Mouse (Mus musculus): ENCODE measurements around the gene Mipol1. TPM values are rescaled to one million over a fixed set of nuclear protein-coding genes. Genes with fewer than 3 reads are reported as not detected.
A peak's percentile ranks its signal among the peaks of the same experiment; 100 is the strongest.

Mipol1 gene
- total RNA-seq, 2 experiments from 2014 or later = 4.8 to 7.3 TPM

DNA sequence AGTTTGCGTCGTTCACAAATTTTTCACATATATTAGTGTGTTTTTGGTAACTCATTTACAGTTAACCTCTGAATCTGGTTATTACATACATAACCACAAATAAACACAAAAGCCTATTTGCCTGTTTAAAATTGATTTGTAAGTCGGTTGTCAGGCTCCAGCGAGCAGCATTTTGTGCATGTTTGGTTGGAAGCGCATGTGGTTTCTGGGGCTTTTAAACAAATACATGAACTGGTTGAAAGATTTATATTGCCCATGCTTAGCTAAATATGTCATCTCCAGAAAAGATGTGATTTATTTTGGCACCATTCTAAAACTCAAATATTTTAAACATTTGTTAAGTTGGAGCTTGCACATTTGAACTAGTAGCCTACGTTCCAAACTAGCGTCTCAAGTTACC is 270.0 kb downstream of the Mipol1 start:
- intact Hi-C loops (cut with DNase I) = no loop called here
- DNase-seq (ENCODE audit: low spot score in 2 of 2) = no peak

DNA sequence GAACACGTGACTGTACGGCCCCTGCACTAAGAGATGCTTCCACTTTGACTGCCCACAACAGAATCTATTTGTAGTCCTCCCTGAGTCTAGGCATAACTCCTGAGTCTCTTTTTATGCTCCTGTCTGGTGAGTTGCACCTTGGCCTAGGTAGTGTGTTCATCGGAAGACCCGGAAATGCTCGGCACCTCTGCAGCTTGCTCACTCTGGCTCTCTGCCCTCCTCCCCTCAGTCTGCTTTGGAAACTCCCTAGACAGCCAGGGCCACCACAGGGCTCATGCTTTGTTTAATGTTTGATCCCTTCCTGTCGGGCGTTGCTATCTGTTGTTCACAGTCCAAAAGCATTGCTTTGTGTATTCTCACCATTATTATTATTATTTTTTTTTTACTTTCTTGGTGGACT is 275.1 kb downstream of the Mipol1 start:
- no peak for DNase-seq (ENCODE audit: low spot score in 2 of 2)
- intact Hi-C loops (cut with DNase I) = no loop called here

DNA sequence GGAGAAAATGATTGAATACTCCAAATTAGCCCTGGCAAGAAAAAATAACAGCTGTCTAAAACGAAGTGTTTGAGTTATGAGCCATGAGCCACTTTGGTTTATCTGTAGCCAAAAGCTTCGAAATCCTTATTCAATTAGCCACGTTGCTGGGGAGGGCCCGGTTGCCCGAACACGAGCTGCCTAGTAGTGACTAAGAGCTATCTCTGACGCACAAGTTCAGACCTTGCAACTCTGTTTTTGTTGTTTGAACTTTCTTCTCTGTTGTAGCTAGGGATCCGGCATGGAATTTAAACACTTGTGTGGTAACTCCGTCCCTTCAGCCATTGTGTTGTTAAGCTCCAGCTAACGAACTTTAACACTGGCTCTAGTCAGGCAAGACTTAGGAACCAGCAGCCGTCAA is 278.7 kb downstream of the Mipol1 start:
- intact Hi-C loops (cut with DNase I) = no loop called here
- no peak for DNase-seq (ENCODE audit: low spot score in 2 of 2)

DNA sequence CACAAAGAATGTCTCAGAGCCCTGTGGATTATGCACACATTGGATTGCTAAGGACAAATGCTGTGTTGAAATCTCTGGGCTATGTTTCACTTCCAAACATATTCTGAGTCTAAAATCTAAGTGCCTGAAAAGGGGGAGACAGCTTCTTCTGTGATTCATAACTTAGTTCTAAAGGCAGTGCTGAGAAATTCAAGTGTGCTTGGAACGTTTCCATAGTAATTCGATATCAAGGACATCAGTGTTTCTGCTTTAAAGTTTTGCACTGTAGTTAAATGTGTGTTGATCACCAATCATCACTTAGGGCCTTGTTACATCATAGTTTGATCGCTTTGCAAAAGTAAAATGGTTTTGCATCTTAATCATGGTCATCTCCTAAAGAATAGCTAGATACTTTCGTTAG is 279.5 kb downstream of the Mipol1 start:
- no peak for DNase-seq (ENCODE audit: low spot score in 2 of 2)
- intact Hi-C loops (cut with DNase I) = no loop called here

DNA sequence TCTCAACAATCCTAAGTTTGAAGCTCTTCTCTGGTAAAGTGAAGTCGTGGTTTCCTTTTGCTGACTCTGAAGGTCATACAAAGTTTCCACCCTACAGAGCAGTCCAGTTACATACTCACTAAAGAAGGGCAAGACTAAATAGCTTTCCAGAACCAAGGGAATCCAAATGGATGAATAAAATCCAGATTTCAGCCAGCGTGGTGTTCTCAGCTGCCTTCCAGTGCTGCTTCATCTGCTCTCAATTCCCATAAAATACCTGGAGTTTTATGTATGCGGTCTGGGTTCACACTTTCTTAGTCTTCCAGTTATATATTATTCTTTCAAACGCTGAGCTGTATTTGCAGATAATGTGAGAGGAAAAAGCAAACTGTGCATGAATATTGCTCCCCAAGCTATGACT is 280.9 kb downstream of the Mipol1 start:
- intact Hi-C loops (cut with DNase I) = no loop called here
- no peak for DNase-seq (ENCODE audit: low spot score in 2 of 2)

DNA sequence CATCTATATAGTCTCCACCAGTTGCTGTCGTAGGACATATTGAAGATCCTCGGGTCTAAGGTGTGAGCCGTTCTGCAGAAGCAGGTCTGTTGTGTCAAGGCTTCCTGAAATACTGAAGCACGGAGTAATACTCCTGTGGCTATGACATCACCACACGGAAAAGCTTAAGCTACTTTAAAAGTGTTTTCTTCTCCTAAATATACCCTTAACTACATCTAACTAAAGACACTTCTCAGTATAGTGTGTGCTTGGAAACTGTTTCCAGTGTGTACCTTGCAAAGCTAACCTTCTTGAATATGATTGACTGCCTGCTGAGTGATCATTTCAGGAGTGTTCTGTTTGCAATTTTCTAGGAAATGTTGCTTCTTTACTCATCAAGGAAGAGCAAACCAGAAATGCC is 281.3 kb downstream of the Mipol1 start:
- intact Hi-C loops (cut with DNase I) = no loop called here
- no peak for DNase-seq (ENCODE audit: low spot score in 2 of 2)

DNA sequence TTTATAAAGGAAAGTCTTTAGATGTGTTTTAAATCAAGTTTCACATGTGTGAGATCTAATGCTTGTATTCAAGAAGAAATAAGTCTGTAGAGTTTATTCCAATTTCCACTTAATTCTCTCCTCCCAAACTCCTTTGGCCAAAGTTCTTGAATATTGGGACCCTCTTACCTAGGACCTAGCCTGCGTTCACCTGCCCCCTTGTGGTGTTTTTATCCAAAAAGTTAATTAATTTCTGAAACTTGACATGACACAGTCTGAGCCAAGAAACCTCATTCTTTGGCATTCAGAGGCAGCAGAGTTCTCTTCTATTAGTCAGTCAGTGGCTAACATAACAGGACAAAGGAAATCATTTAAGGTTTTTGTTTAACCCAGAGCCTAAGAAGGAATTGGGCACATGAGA is 284.3 kb downstream of the Mipol1 start:
- intact Hi-C loops (cut with DNase I) = no loop called here
- no peak for DNase-seq (ENCODE audit: low spot score in 2 of 2)

DNA sequence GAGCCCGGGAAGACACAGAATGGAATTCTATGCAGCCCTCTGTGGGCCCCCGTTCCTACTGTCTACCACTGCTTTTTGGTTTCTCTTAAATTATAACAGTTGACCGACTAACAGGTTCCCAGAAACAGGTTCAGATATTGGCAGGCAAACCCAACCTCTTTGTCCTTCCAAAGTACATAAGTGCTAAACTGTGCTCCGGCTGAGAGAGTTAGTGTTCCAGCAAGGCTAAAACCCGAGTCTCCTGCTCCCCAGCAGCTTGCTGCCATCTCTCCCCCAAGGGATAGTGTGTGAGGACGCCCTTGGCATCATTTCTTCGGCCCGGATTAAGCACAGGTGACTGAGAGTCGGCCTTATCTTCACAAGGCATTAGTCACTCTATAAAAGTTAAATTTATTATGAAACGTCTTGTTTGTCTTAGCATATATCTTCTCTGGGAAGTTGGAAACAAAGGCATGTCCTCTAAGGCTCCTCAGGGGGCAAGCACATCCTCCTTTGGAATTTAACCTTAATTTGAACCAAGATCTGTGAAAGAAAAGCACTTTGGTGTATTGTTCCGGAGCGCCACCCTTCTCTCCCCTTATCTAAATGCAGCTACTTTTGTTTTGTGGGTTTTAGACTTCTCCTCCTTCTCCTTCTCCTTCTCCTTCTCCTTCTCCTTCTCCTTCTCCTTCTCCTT is 285.6 kb downstream of the Mipol1 start:
- no peak for DNase-seq (ENCODE audit: low spot score in 2 of 2)
- intact Hi-C loops (cut with DNase I) = no loop called here

DNA sequence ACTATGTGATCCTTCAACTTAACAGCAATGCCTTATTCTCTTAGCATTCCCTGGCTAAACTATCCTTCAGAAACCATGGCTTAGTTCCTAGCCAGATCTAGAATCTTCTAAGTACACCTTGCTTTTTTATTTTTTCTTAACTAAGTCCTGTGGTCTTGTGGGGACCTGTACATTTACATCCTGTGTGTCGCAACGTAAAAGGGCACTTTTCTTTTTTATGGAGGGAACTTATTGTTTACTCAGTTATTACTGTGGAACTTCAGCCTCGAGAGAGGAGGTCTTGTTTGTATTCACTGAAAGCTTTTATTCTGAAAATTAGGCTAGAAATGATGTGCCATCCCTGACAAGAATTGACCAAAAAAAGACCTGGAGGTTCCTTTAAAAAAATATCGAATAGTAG is 298.1 kb downstream of the Mipol1 start:
- intact Hi-C loops (cut with DNase I) = no loop called here
- no peak for DNase-seq (ENCODE audit: low spot score in 2 of 2)

DNA sequence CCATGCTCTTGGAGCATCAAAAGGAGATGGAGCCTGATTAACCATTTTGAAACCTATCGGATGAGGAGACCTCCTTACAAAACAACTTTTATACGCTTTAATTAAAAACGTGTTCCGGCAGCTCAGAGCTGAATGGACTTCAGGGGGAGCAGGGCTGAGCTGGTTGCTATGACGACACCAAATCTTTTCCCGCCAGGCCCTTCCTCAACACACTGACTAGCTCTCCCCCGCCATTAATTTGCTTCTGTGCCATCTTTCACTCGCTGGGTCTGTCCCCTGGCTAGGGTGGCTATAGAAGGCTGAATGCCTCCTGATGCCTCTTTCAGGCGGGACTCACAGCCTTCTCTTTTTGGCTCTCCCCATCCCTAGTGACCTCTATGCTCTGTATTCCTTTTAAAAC is 300.2 kb downstream of the Mipol1 start:
- intact Hi-C loops (cut with DNase I) = no loop called here
- DNase-seq (ENCODE audit: low spot score in 2 of 2) = no peak

DNA sequence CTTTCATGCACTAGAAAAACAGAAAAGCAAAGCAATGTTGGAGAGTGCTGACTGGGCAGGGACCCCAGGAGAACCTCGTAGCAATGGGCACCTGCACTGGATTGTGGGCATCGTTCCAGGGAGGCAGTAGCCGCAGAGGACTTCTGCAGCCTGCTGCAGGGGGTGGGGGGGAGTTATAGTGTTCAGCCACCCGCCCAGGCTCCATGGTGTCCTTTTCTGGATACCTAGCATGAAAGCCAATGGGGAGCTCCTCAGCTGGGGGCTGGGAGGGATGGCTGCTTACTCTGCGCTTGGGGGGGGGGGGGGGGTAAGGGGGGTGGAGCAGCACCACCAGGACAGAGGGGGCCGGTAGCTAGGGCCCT is 304.3 kb downstream of the Mipol1 start:
- no peak for DNase-seq (ENCODE audit: low spot score in 2 of 2)
- intact Hi-C loops (cut with DNase I) = no loop called here

DNA sequence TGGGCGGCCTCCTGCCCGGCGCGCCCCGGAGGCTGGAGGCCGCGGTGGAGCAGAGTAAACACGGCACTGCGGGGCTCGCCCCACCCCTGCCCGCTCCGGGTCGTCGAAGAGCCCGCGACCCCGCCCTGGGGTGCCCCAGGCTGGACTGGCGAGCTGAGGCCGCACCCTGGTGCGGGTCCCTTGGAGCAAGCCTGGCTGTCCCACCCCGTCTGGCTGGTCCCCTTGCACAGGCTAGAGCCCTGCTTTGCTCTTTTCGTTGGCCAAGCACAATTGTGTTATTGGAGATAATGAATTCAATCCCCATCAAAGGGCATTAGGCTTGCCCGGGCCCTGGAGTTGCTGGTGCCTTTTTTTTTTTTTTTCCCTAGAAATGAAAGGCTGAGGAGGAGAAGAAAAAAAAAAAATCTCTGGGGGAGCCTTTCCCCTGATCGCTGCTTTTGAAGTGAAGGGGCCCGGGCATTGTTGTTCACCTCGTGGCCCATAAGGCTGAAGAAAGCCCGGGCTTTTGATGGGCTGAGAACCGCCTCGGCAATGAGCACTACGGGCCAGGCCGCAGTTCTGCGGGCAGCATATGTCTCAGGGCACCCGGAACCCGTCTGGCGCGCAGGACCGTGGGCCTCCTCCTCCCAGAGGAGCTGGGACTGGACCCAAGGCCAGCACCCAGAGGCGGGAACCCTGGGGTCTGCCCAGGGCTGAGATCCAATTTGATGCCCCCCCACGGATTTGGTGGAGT is 304.8 kb downstream of the Mipol1 start:
- intact Hi-C loops (cut with DNase I) = loop anchor here (5.0 kb wide), 2 partner anchors 838 to 923 kb away; partner anchors contain the start of gene Nkx2-9
- no peak for DNase-seq (ENCODE audit: low spot score in 2 of 2)

DNA sequence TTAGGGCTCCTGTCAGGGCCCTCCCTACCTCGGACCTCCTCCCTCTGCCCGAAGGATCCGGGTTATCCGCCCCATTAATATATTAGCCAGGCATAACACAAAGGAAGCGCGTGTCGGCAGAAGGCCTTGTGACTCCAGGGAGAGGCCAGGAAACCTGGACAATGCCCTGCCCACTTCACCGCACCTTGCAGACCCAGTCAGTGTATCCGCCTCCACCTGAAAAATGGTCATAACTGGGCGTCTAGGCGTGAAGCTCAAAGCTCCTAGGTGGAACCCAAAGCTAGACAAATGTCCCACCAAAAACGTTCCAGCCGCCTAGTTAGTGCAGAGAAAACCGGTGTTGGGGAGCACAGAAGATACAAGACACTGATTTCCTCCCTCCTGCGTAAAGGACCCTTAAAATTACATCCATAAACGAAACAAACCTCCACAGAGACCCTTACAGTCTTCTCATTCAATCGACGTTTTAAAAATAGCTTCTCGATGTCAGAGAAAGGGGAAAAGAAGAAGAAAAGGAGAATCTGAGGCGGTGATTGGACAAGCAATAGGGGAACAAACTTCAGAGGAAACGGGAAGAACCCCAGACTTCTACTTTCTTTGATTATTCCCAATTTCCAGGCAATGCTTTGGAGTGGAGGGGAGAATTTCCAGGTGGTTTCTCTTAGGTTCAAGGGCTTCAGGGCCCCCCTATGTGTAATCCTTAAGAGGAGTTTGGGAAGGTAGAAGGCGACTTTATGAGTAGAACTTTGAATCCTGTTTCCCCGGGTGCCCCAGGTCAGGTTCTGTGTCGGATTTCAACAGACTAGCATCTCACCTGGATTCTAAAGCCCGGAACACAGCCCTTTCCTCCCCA is 306.1 kb downstream of the Mipol1 start:
- DNase-seq (ENCODE audit: low spot score in 2 of 2) = no peak
- intact Hi-C loops (cut with DNase I) = loop anchor here (5.0 kb wide), 2 partner anchors 839 to 924 kb away; partner anchors contain the start of gene Nkx2-9

DNA sequence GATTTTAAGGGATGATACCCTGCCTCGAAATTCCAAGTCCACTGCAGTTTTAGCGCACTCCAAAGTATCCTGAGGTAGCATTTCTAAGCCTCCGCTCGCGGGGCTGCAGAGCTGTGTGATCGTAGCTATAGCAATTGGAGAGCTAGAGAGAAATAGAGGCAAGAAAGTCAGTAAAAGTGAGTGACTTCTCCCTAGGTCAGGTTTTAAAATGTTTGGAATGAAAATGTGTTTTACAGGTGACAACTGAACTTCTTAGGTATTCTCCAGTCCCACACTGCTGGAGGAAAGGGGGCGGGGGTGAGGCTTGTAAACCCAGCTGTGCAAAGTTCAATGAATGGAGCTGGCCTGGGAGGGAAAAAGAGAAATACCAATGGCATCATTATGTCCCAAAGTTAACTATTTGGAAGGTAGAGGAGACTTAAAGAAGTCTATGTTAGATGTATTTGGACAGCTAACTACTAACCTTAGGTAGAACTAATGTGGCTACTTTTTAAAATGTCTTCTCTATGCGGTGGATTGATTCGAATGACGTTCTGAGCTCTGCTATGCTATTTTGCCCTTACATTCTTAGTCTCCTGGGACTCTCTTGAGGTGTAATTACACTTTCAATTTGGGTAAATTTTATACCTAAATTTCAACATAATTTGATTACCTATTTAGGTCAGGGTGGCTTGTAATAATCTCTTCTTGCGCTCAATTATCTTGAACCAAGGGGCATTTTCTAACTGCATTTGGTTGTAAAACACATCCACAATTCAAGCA is 306.9 kb downstream of the Mipol1 start:
- no peak for DNase-seq (ENCODE audit: low spot score in 2 of 2)
- intact Hi-C loops (cut with DNase I) = loop anchor here (5.0 kb wide), 2 partner anchors 840 to 925 kb away; partner anchors contain the start of gene Nkx2-9

DNA sequence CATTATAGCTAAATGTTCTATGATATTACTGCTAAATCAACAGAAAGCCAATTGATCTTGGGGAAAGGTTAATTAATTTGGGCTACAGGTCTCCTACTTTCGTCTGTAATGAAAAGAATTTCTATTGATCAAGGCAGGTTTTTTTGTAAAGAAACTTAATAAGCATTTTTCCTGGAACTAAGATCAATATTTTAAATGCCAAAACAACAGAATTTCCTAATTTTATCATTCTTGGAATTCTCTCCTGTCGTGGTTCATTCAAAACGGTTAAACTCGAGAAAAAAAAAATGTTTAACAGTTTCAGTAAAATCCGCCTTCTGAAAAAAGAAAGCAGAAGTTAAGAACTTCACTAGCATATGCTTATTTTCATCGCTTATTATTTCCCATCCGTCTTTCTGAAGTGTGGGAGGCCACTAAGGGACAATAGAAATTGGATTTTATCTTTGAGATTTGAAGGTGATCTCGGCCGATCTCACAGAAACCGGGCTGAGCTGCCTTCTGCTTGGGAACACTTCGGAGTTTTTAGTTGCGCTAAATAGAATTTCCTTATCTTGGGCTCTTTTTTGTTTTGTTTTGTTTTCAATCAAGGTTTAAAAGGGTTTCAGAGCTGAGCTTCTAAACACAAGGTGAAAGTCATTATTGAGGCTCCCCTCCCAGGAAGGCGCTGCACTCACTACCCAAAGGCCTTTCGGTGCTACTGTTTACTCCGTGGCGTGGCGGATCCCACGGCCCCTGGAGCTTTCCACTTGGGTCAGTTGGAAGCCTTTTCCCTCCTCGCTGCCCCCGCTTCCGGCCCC is 307.8 kb downstream of the Mipol1 start:
- intact Hi-C loops (cut with DNase I) = loop anchor here (5.0 kb wide), 2 partner anchors 841 to 926 kb away; partner anchors contain the start of gene Nkx2-9
- no peak for DNase-seq (ENCODE audit: low spot score in 2 of 2)

DNA sequence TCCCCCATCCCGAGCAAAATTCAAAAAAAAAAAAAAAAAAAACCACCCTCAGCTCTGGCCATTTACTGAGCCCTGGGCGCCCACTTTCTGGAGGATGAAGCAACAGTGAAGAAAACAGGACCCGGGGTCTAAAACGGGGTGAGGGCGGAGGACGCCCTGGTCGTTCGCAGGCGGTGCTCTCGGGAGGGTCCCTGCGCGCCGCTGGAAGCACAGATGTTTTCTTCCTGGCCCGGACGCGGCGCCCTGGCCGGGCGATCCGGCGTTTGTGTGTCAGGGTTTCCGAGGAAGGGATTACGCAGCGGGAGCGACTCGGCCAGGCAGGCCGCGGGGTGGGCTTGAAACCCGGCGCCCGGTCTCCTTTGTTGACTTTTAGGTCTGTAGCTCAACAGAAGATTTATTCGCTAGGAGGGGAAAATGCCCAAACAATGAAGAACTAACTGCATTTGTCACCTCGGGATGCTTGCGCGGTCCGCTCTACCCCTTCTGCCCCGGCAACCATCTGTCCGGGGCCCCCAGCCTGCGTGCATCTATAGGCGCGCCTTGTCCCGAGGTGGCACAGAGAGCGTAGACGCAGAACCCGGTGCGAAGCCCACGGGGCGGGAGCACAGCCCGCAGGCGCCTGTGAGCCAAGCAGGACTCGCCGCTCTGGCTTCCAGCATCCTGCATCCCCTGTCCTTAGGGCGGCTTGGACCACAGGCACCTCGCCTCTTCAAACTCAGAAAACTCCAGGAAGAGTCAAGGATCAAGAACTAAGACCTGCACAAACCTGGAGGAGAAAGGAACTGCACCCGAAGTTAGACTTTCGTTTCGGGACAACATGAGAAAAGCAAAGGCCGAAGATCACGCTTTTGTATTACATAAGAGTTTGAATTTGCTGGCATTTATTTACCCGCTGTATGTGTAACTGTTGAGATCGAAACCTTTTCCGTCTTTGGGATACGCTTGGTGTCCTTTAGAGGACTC is 308.6 kb downstream of the Mipol1 start:
- peak in 1 of 2 experiments; percentile 30 for DNase-seq (ENCODE audit: low spot score in 2 of 2)
- intact Hi-C loops (cut with DNase I) = loop anchor here (5.0 kb wide), 2 partner anchors 842 to 927 kb away; partner anchors contain the start of gene Nkx2-9

DNA sequence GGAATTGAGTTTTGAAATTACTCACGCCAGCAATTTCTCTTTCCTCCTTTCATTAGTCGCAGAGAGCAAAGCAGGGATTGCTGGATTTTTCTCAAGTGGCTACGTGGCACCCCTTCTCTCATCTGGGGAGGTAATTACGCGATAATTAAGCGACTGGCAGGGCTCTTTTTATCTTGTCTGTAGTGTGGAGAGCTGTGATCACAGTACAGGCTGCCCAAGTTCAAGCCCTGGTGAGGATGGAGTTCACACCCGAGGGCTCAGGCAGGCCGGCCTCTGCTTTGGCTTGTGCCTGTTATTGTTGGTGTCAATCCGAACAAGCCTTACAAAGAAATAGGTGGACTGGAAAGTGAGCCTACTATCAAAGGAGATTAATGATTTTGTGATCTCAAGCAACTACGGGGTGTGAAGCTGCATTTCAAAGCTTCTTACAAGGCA is 309.3 kb downstream of the Mipol1 start:
- peak in 1 of 2 experiments; percentile 16 for DNase-seq (ENCODE audit: low spot score in 2 of 2)
- intact Hi-C loops (cut with DNase I) = loop anchor here (5.0 kb wide), 2 partner anchors 842 to 927 kb away; partner anchors contain the start of gene Nkx2-9
